Mouse (Mus musculus) spleen, embryonic (tissue): ENCODE measurements around the gene Wiz.

ENCODE experiments used
- CTCF ChIA-PET: fragments of 350-600 bp; sonication (Branson Sonifier 250); formaldehyde crosslinking; loops from one replicate; lab custom pipeline; 2022; lab: Charles Lee

Gene Wiz

GRCm38 (mm10) chr17:32350382-32350983 lies 38.8 kb downstream of the Wiz start, which contains the start of gene Akap8l:
Gene Akap8l, minus strand, starts transcription at chr17:32350607.
- CTCF ChIA-PET, result interaction anchor here (1.1 kb wide), 1 partner anchor 52 kb away, joined by 5 read pairs; no protein-coding TSS in a partner anchor

GRCm38 (mm10) chr17:32349851-32350381 lies 39.3 kb downstream of the Wiz start:
- CTCF ChIA-PET, result interaction anchor here (0.5 to 2.4 kb wide), 4 partner anchors 35 to 84 kb away, joined by 3 to 15 read pairs (median 8); no protein-coding TSS in a partner anchor

- CTCF ChIA-PET, result interaction anchor here (0.7 to 2.4 kb wide), 4 partner anchors 10 to 84 kb away, joined by 3 to 15 read pairs (median 10); no protein-coding TSS in a partner anchor
Observed at GRCm38 (mm10) chr17:32349037-32349732, 40.1 kb downstream of the Wiz start.

- CTCF ChIA-PET, result interaction anchor here (0.7 to 2.4 kb wide), 2 partner anchors 16 to 83 kb away, joined by 12 to 15 read pairs; no protein-coding TSS in a partner anchor
Observed at GRCm38 (mm10) chr17:32348406-32348805, 40.8 kb downstream of the Wiz start.

GRCm38 (mm10) chr17:32341102-32341501 lies 48.1 kb downstream of the Wiz start:
- CTCF ChIA-PET, result interaction anchor here (0.7 kb wide), 1 partner anchor 92 kb away, joined by 7 read pairs; no protein-coding TSS in a partner anchor

- CTCF ChIA-PET, result no interaction called here
Observed at GRCm38 (mm10) chr17:32340110-32340509, 49.1 kb downstream of the Wiz start.

GRCm38 (mm10) chr17:32335869-32336268 lies 53.4 kb downstream of the Wiz start:
- CTCF ChIA-PET, result interaction anchor here (0.6 kb wide), 1 partner anchor 1338 kb away, joined by 11 read pairs; no protein-coding TSS in a partner anchor

GRCm38 (mm10) chr17:32334921-32335320 lies 54.3 kb downstream of the Wiz start:
- CTCF ChIA-PET, result no interaction called here

GRCm38 (mm10) chr17:32333675-32334303 lies 55.5 kb downstream of the Wiz start:
- CTCF ChIA-PET, result interaction anchor here (0.6 kb wide), 1 partner anchor 166 kb away, joined by 15 read pairs; no protein-coding TSS in a partner anchor

- CTCF ChIA-PET, result no interaction called here
Observed at GRCm38 (mm10) chr17:32327501-32327900, 61.7 kb downstream of the Wiz start.

GRCm38 (mm10) chr17:32322809-32323208 lies 66.4 kb downstream of the Wiz start:
- CTCF ChIA-PET, result interaction anchor here (0.8 kb wide), 1 partner anchor 57 kb away, joined by 3 read pairs; no protein-coding TSS in a partner anchor

- CTCF ChIA-PET, result interaction anchor here (0.8 kb wide), 1 partner anchor 58 kb away, joined by 3 read pairs; no protein-coding TSS in a partner anchor
Observed at GRCm38 (mm10) chr17:32321836-32322235, 67.4 kb downstream of the Wiz start.

GRCm38 (mm10) chr17:32321390-32321734 lies 67.9 kb downstream of the Wiz start:
- CTCF ChIA-PET, result no interaction called here

- CTCF ChIA-PET, result interaction anchor here (0.6 to 0.9 kb wide), 2 partner anchors 37 to 99 kb away, joined by 6 read pairs; no protein-coding TSS in a partner anchor
Observed at GRCm38 (mm10) chr17:32320597-32321389, 68.4 kb downstream of the Wiz start, which contains the start of gene Akap8. Gene Akap8, minus strand, starts transcription at chr17:32321238.

GRCm38 (mm10) chr17:32319950-32320349 lies 69.3 kb downstream of the Wiz start:
- CTCF ChIA-PET, result interaction anchor here (0.6 to 0.9 kb wide), 2 partner anchors 36 to 100 kb away, joined by 6 read pairs; no protein-coding TSS in a partner anchor

- CTCF ChIA-PET, result no interaction called here
Observed at GRCm38 (mm10) chr17:32317708-32318107, 71.5 kb downstream of the Wiz start.

GRCm38 (mm10) chr17:32317032-32317431 lies 72.2 kb downstream of the Wiz start:
- CTCF ChIA-PET, result no interaction called here

- CTCF ChIA-PET, result no interaction called here
Observed at GRCm38 (mm10) chr17:32315560-32315959, 73.7 kb downstream of the Wiz start.

GRCm38 (mm10) chr17:32313892-32314291 lies 75.3 kb downstream of the Wiz start:
- CTCF ChIA-PET, result no interaction called here

GRCm38 (mm10) chr17:32312801-32313200 lies 76.4 kb downstream of the Wiz start:
- CTCF ChIA-PET, result no interaction called here
